Mouse (Mus musculus): Measurements from ENCODE around the gene Fam43b. TPM values are rescaled to one million over a fixed set of nuclear protein-coding genes. Genes with fewer than 3 reads are reported as not detected.

The Fam43b gene
- polyA plus RNA-seq, 1 experiment from 2014 or later, result 0.09 TPM

- Histone ChIP-seq H3K9me3 (replicated peaks) (0 out of 2 replicates have a peak, but pooled peaks cover 3% of the 10 kb centered on the region), H3K36me3 (no peaks in the 10 kb centered on the region), H3K4me2 (replicated peaks) (no peak overlapping the region), H3K4me3 (replicated peaks) (no peak overlapping the region), H3K4me1 (peaks cover 8% of the 10 kb centered on the region; the same call in 1 of the 2 replicates), H3K27ac (replicated peaks) (no peak overlapping the region), H3K27me3 (no peaks in the 10 kb centered on the region), H3K9ac (no peak overlapping the region)
- ATAC-seq (ENCODE audit: insufficient number of reproducible peaks, low FRiP score, low TSS enrichment, low read depth), result no peak
- WGBS, result 67% methylated on average over 1 of the region's 1 CpGs
Observed at GRCm38 (mm10) chr4:138347280-138347679, 49.0 kb downstream of the Fam43b start.

- WGBS, result 73% methylated on average over 9 of the region's 9 CpGs
- Histone ChIP-seq H3K36me3 (no peaks in the 10 kb centered on the region), H3K4me2 (replicated peaks) (no peak overlapping the region), H3K4me3 (replicated peaks) (no peak overlapping the region), H3K9ac (no peak overlapping the region), H3K27ac (replicated peaks) (no peak overlapping the region), H3K9me3 (replicated peaks) (no peaks in the 10 kb centered on the region), H3K4me1 (peaks cover 15% of the 10 kb centered on the region; the same call in 1 of the 2 replicates), H3K27me3 (no peaks in the 10 kb centered on the region)
- no peak for ATAC-seq (ENCODE audit: insufficient number of reproducible peaks, low FRiP score, low TSS enrichment, low read depth)
Observed at GRCm38 (mm10) chr4:138344891-138345545, 51.3 kb downstream of the Fam43b start.

Other genes starting within 250 kb of the Fam43b start
- 153 and 157 TPM in 2 replicates for gene Hp1bp3, start 180.2 kb downstream of the Fam43b start, polyA plus RNA-seq (2015; fragmentation: Nextera tagmentation; extraction: Ambion mirVana)
- gene Sh2d5, start 146.1 kb downstream of the Fam43b start, polyA plus RNA-seq (2015; fragmentation: Nextera tagmentation; extraction: Ambion mirVana), result 0.49 and 0.50 TPM in 2 replicates
- gene Kif17, start 146.1 kb downstream of the Fam43b start, polyA plus RNA-seq (2015; fragmentation: Nextera tagmentation; extraction: Ambion mirVana), result 2.0 and 2.3 TPM in 2 replicates
- gene Ddost, start 91.8 kb downstream of the Fam43b start, polyA plus RNA-seq (2015; fragmentation: Nextera tagmentation; extraction: Ambion mirVana), result 361 and 369 TPM in 2 replicates
- 65.2 and 67.0 TPM in 2 replicates for gene Pink1, start 70.2 kb downstream of the Fam43b start, polyA plus RNA-seq (2015; fragmentation: Nextera tagmentation; extraction: Ambion mirVana)
- gene Cda, start 28.5 kb downstream of the Fam43b start, polyA plus RNA-seq (2015; fragmentation: Nextera tagmentation; extraction: Ambion mirVana), result 6.6 and 7.4 TPM in 2 replicates
- 17.7 and 18.0 TPM in 2 replicates for gene Mul1, start 38.1 kb upstream of the Fam43b start, polyA plus RNA-seq (2015; fragmentation: Nextera tagmentation; extraction: Ambion mirVana)
- gene Camk2n1, start 57.8 kb upstream of the Fam43b start, polyA plus RNA-seq (2015; fragmentation: Nextera tagmentation; extraction: Ambion mirVana), result 3.1 and 3.4 TPM in 2 replicates
- gene Vwa5b1, start 239.4 kb upstream of the Fam43b start, polyA plus RNA-seq (2015; fragmentation: Nextera tagmentation; extraction: Ambion mirVana), result 0.23 TPM in 1 of 2 replicates, not detected in the other